Mouse (Mus musculus) midbrain, postnatal 0 days (tissue): ENCODE measurements at regions not wholly inside any gene's neighbourhood (a gene's known extent, or its start where the extent isn't known, plus 50 kb on each side); places are given as distances from the start of the nearest gene placed in this dataset.
A peak's percentile ranks its signal among the peaks of the same experiment; 100 is the strongest.
"Not testable (repeated sequence)": the region's sequence is repeated elsewhere in the genome, so short reads cannot be mapped to it uniquely, and the experiment has no call there.

Source experiments
- ATAC-seq: fragments of 200-750 bp; cut with Nextera tagmentation; 2 replicates; pipeline ENCODE4 v1.8.0; 2017; ENCODE audit warnings: moderate number of reproducible peaks, mild to moderate bottlenecking, moderate TSS enrichment, moderate library complexity; ENCODE audit not compliant: low FRiP score
- DNase-seq: peaks from one replicate; pipeline ENCODE4 v3.0.0-alpha.2; 2015; ENCODE audit warnings: low spot score
- H3K27ac ChIP-seq: fragments of 300-500 bp; sonication (generic); 2 replicates; pipeline ENCODE4 v1.5.1; 2014; ENCODE audit warnings: low read depth, mild to moderate bottlenecking, low read length, mixed read lengths
- H3K27me3 ChIP-seq: fragments of 300-500 bp; sonication (generic); 2 replicates; pipeline ENCODE4 v1.6.1; 2014; ENCODE audit warnings: low read length, control low read depth, mixed read lengths; ENCODE audit not compliant: insufficient read depth
- H3K36me3 ChIP-seq: fragments of 300-500 bp; sonication (generic); 2 replicates; pipeline ENCODE4 v1.6.1; 2014; ENCODE audit warnings: low read length, control low read depth, mixed read lengths; ENCODE audit not compliant: insufficient read depth
- H3K4me1 ChIP-seq: fragments of 300-500 bp; sonication (generic); 2 replicates; pipeline ENCODE4 v1.6.1; 2014; ENCODE audit warnings: mild to moderate bottlenecking, control low read depth, antibody characterized with exemption, low read length, mixed read lengths; ENCODE audit not compliant: insufficient read depth
- H3K4me2 ChIP-seq: fragments of 300-500 bp; sonication (generic); 2 replicates; pipeline ENCODE4 v1.6.1; 2014; ENCODE audit warnings: low read depth, mild to moderate bottlenecking, low read length, mixed read lengths; ENCODE audit not compliant: poor library complexity, severe bottlenecking
- H3K4me3 ChIP-seq: fragments of 300-500 bp; sonication (generic); 2 replicates; pipeline ENCODE4 v1.5.1; 2014; ENCODE audit warnings: low read depth, mild to moderate bottlenecking, low read length, moderate library complexity
- H3K9ac ChIP-seq: fragments of 300-500 bp; sonication (generic); replicated peaks from 2 replicates; pipeline ENCODE4 v1.6.1; 2014; ENCODE audit warnings: mild to moderate bottlenecking, low read length, moderate library complexity, mixed read lengths; ENCODE audit not compliant: poor library complexity, severe bottlenecking
- H3K9me3 ChIP-seq: fragments of 300-500 bp; sonication (generic); 2 replicates; pipeline ENCODE4 v1.6.1; 2016; ENCODE audit warnings: low read length, control low read depth
- CTCF ChIP-seq: IDR thresholded peaks from 2 replicates; pipeline ENCODE4 v1.5.1; 2016; ENCODE audit warnings: antibody characterized with exemption, mild to moderate bottlenecking
- WGBS: fragments of 180-500 bp; shearing (Covaris S2); extraction: QIAGEN DNeasy Blood & Tissue Kit; methylation state at CpG from one replicate; pipeline ENCODE4 v1.1.7; 2014; 5-methylcytosine and 5-hydroxymethylcytosine counted together

DNA sequence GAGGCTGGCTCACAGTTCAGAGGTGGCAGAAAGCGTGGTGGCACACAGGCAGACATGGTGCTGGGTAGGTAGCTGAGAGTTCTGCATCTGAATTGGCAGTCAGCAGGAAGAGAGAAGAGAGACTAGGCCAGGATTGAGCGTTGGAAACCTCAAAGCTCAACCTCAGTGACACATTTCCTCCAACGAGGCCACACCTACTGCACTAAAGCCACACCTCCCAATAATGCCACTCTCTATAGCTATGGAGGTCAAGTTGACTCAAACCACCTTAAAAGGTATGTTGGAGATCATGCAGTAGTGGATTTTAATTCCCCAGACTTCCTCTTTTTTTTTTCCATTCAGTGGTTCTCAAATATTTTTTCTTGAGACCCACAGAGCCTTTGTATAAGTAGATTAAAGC is 57.1 kb downstream of the Ccdc54 start:
- no peak overlapping the region for H3K4me3 ChIP-seq
- no peak for ATAC-seq
- TF ChIP-seq CTCF = no peak
- 73% methylated on average over 3 of the region's 3 CpGs for WGBS
- H3K27ac ChIP-seq = no peak overlapping the region
- no peaks in the 10 kb centered on the region for H3K4me1 ChIP-seq
- H3K27me3 ChIP-seq = no peaks in the 10 kb centered on the region
- no peaks in the 10 kb centered on the region for H3K9me3 ChIP-seq
- no peaks in the 10 kb centered on the region for H3K36me3 ChIP-seq
- H3K9ac ChIP-seq = no peak overlapping the region
- no peak for DNase-seq
- no peak overlapping the region for H3K4me2 ChIP-seq

DNA sequence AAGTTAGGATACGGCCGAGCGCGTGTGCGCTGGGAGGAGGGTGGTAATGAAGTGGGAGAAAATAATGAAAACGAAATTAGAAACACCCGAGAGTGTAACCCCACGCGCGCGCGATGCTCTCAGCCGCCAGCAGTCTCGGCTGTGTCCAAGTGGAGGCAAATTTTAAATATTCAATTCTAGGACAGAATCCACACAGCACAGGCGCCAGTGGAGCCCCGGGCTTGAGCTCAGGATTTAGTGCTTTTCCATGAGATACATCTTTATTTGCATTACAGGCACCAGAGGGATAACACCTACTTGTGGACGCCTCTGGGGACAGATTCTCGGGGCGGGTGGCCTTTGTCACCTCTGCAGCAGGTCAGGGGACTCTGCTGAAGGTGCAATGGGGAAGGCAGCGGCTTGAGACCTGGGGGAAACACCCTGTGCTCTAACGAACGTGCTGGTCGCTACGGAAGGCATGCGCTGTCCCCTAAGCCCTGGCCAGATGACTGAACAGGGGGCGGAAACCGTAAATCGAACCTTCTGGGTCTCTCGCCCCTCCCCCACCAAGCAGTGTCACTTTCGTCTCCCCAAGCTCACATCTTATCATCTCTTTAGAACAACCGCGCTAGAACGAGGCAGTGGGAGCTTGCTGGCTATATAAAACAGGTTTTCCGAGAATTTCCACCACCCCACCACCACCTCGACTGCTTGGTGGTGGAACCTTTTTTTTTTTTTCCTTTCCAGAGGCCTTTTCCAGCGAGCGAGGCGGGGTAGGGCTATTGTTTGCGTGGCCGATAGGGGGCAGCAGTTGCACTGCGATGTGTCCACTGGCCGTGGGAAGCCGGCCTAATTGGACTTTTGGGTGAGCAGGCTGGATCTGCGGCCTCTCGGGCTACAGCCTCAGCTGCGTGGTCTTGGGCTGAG is 61.2 kb downstream of the Ccdc54 start:
- WGBS = under 1% methylated on average over 46 of the region's 46 CpGs
- no peaks in the 10 kb centered on the region for H3K36me3 ChIP-seq
- peak; percentile 69 for ATAC-seq

DNA sequence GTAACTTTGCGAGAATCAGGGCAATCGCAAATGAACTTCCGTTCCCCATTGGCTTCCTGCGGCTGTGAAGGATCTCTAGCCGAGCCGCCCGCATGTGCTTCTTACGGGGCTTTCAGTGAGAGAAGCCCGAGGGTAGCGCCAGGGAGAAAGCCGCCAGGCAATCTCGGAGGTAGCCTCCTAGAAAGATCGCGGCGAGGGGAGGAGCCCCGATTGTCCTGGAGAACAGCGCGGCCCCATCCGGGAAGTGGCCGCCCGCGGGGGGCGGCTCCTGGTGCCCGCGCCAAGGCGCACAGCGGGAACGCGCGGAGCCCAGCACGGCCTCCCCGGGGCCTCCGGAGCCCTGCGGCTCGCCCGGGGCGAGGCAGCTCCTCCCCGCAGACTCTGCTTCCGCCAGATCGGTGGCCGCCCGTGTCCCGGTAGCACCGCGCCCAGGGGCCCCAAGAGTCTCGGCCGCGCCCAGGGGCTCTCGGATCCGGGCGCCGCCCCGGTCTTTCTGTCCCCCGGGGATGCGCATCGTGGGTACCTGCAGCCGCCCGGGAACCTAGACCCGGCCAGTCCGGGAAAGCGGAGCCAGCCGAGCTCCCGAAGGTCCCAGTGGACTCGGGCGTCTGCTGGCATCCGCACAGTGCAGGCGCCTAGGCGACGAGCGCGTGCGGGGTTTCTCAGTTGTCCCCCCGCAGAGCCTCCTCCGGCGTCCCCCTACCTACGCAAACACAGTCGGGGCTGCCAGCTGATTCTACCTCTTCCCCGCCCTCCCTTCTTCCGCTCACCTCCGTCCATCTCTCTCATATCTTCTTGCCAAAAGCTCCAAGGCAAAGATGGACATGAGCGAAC is 62.1 kb downstream of the Ccdc54 start:
- H3K4me3 ChIP-seq = peak overlapping the region; percentile 82
- ATAC-seq (peak; percentile 83), DNase-seq (peak; percentile 73)
- under 1% methylated on average over 73 of the region's 81 CpGs for WGBS
- H3K9me3 ChIP-seq = no peaks in the 10 kb centered on the region
- peak overlapping the region; percentile 86 for H3K27ac ChIP-seq
- no peak for TF ChIP-seq CTCF
- peak overlapping the region; percentile 87 for H3K9ac ChIP-seq
- no peaks in the 10 kb centered on the region for H3K27me3 ChIP-seq
- H3K4me2 ChIP-seq = peak overlapping the region; percentile 65
- H3K36me3 ChIP-seq = no peaks in the 10 kb centered on the region
- no peaks in the 10 kb centered on the region for H3K4me1 ChIP-seq

More for the DNA sequence above, 61.2 kb downstream of the Ccdc54 start:
- H3K9ac ChIP-seq = peak overlapping the region; percentile 87
- H3K27ac ChIP-seq = peak overlapping the region; percentile 86
- H3K4me3 ChIP-seq = peak overlapping the region; percentile 82
- H3K27me3 ChIP-seq = no peaks in the 10 kb centered on the region
- peak; percentile 94 for TF ChIP-seq CTCF
- H3K4me2 ChIP-seq = peak overlapping the region; percentile 65
- DNase-seq = peak; percentile 92
- no peaks in the 10 kb centered on the region for H3K9me3 ChIP-seq
- H3K4me1 ChIP-seq = no peaks in the 10 kb centered on the region

DNA sequence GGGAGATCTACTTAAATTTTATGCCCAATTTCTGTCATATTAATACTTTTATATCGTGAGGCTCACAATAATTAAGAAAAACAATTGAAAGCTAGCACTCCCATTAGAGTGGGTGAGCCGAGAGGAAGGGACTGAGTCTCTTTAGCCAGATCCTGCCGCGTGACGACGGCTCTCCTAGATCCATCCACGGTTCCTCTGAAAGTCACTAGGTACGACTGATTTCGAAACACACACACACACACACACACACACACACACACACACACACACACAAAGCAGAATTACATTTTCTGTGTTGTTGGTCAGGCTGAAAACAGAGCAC is 62.6 kb downstream of the Ccdc54 start:
- Histone ChIP-seq H3K4me2 (peak overlapping the region; percentile 65), H3K4me1 (no peaks in the 10 kb centered on the region), H3K27ac (peak overlapping the region; percentile 86), H3K4me3 (peak overlapping the region; percentile 82), H3K27me3 (no peaks in the 10 kb centered on the region), H3K9me3 (no peaks in the 10 kb centered on the region), H3K9ac (peak overlapping the region; percentile 87), H3K36me3 (no peaks in the 10 kb centered on the region)
- ATAC-seq = peak; percentile 45
- WGBS = under 1% methylated on average over 9 of the region's 9 CpGs
- TF ChIP-seq CTCF = no peak
- DNase-seq = peak; percentile 76

DNA sequence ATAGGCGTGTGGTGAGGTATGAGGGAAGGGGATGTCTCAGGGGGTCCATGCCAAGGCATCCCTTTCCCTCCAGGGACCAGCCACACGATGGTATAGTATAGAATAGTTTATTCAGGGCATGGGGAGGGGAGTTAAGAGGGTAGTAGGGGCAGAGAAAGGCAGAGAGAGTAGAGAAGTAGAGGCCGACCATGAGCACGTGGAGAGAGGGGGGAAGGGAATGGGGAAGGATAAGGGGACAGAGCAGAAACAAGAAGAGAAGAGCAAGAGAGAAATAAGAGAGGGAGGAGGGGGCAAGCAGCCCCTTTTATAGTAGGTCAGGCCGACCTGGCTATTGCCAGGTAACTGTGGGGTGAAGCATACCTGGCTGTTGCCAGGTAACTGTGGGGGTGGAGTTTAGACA is 64.0 kb downstream of the Ccdc54 start:
- H3K9ac ChIP-seq, ATAC-seq, H3K27me3 ChIP-seq, H3K27ac ChIP-seq, H3K9me3 ChIP-seq, H3K4me1 ChIP-seq, H3K4me3 ChIP-seq, DNase-seq, H3K36me3 ChIP-seq, H3K4me2 ChIP-seq: not testable (repeated sequence)
- WGBS = 85% methylated on average over 5 of the region's 5 CpGs

DNA sequence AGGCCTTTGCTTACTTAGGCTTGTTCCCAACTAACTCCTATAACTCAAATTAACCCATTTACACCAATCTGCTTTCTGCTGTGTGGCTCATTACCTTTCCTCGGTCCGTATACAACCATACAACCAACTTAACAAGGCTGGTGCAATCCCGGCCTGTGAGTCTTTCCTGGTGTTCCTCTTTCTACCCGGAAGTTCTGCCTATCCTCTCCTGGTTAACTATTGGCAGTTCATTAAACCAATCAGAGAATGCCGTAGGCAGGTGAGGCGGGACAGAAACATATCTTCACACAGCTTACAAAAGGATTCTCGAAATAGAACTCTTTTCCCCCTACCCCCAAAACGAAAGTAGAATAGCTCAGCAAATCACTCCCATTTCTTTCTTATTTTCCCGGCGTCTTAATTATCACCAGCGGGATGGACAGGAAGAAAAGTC is 65.0 kb downstream of the Ccdc54 start:
- WGBS = 90% methylated on average over 11 of the region's 11 CpGs
- no peaks in the 10 kb centered on the region for H3K27me3 ChIP-seq
- no peak overlapping the region for H3K27ac ChIP-seq
- H3K4me3 ChIP-seq = no peak overlapping the region
- H3K36me3 ChIP-seq = no peaks in the 10 kb centered on the region
- H3K4me1 ChIP-seq = no peaks in the 10 kb centered on the region
- H3K4me2 ChIP-seq = no peak overlapping the region
- TF ChIP-seq CTCF = no peak
- ATAC-seq = no peak
- no peak overlapping the region for H3K9ac ChIP-seq
- no peaks in the 10 kb centered on the region for H3K9me3 ChIP-seq
- DNase-seq = no peak
